Mouse (Mus musculus): ENCODE measurements at regions not wholly inside any gene's neighbourhood (a gene's known extent, or its start where the extent isn't known, plus 50 kb on each side); places are given as distances from the start of the nearest gene placed in this dataset.

GRCm38 (mm10) chr3:149227556-149227955, 237.2 kb upstream of the Adgrl2 start:
- DNase-seq (ENCODE audit: low spot score in 2 of 2) = no peak

- DNase-seq (ENCODE audit: low spot score in 2 of 2) = no peak
Observed at GRCm38 (mm10) chr3:149226723-149227122, 236.4 kb upstream of the Adgrl2 start.

- DNase-seq (ENCODE audit: low spot score in 2 of 2) = no peak
Observed at GRCm38 (mm10) chr3:149225684-149226083, 235.3 kb upstream of the Adgrl2 start.

GRCm38 (mm10) chr3:149224271-149224670, 233.9 kb upstream of the Adgrl2 start:
- no peak for DNase-seq (ENCODE audit: low spot score in 2 of 2)

GRCm38 (mm10) chr3:149223776-149224175, 233.4 kb upstream of the Adgrl2 start:
- no peak for DNase-seq (ENCODE audit: low spot score in 2 of 2)

- DNase-seq (ENCODE audit: low spot score in 2 of 2) = no peak
Observed at GRCm38 (mm10) chr3:149220958-149221357, 230.6 kb upstream of the Adgrl2 start.

- DNase-seq (ENCODE audit: low spot score in 2 of 2) = no peak
Observed at GRCm38 (mm10) chr3:149220304-149220951, 230.1 kb upstream of the Adgrl2 start.

GRCm38 (mm10) chr3:149219381-149220303, 229.3 kb upstream of the Adgrl2 start:
- no peak for DNase-seq (ENCODE audit: low spot score in 2 of 2)

- DNase-seq (ENCODE audit: low spot score in 2 of 2) = no peak
Observed at GRCm38 (mm10) chr3:149217916-149218803, 227.8 kb upstream of the Adgrl2 start.

- no peak for DNase-seq (ENCODE audit: low spot score in 2 of 2)
Observed at GRCm38 (mm10) chr3:149216759-149217400, 226.5 kb upstream of the Adgrl2 start.

GRCm38 (mm10) chr3:149215691-149216090, 225.3 kb upstream of the Adgrl2 start:
- no peak for DNase-seq (ENCODE audit: low spot score in 2 of 2)

GRCm38 (mm10) chr3:149211909-149212308, 221.6 kb upstream of the Adgrl2 start:
- no peak for DNase-seq (ENCODE audit: low spot score in 2 of 2)

- DNase-seq (ENCODE audit: low spot score in 2 of 2) = no peak
Observed at GRCm38 (mm10) chr3:149209260-149209659, 218.9 kb upstream of the Adgrl2 start.

GRCm38 (mm10) chr3:149203451-149203850, 213.1 kb upstream of the Adgrl2 start:
- DNase-seq (ENCODE audit: low spot score in 2 of 2) = no peak

GRCm38 (mm10) chr3:149196477-149197185, 206.3 kb upstream of the Adgrl2 start:
- DNase-seq (ENCODE audit: low spot score in 2 of 2) = no peak

GRCm38 (mm10) chr3:149190856-149191576, 200.7 kb upstream of the Adgrl2 start:
- DNase-seq (ENCODE audit: low spot score in 2 of 2) = no peak

- no peak for DNase-seq (ENCODE audit: low spot score in 2 of 2)
Observed at GRCm38 (mm10) chr3:149184136-149184551, 193.8 kb upstream of the Adgrl2 start.

- no peak for DNase-seq (ENCODE audit: low spot score in 2 of 2)
Observed at GRCm38 (mm10) chr3:149182095-149182494, 191.7 kb upstream of the Adgrl2 start.

GRCm38 (mm10) chr3:149180129-149180528, 189.8 kb upstream of the Adgrl2 start:
- no peak for DNase-seq (ENCODE audit: low spot score in 2 of 2)

- no peak for DNase-seq (ENCODE audit: low spot score in 2 of 2)
Observed at GRCm38 (mm10) chr3:149179486-149180116, 189.2 kb upstream of the Adgrl2 start.
